In genomic region chr11:51800634-51801325, GRCm38 (mm10) we compare ENCODE assay signal across 12 mouse cellular contexts. TPM values are rescaled to one million over a fixed set of nuclear protein-coding genes. Genes with fewer than 3 reads are reported as not detected.
A peak's percentile ranks its signal among the peaks of the same experiment; 100 is the strongest.
DNase-seq lines count a peak whose midpoint lies in the region; ATAC-seq and TF ChIP-seq lines count a peak whose summit lies in the region.
"Had no signal": no experiment of that assay in that cellular context is flagged by ENCODE, and none has a peak within 500 bp of the region (broad histone marks: within the 10 kb centered on the region; RNA-seq: fewer than 3 reads in every experiment).

No protein-coding gene starts in this region.

- no peak overlapping the region for H3K4me2 ChIP-seq in liver, embryonic 11.5 days
- peak overlapping the region; percentile 21; the same call in 1 of the 2 replicates for H3K4me2 ChIP-seq in heart, postnatal 0 days (ENCODE audit: low read depth, low read length)
- no peak overlapping the region for H3K4me2 ChIP-seq in midbrain, embryonic 14.5 days (ENCODE audit: low read length)
- H3K4me2 ChIP-seq: limb, embryonic 15.5 days; neural tube, embryonic 12.5 days had no signal

- 0 out of 2 replicates have a peak, but pooled peaks cover 3% of the 10 kb centered on the region for H3K4me1 ChIP-seq in liver, embryonic 11.5 days (replicated peaks; ENCODE audit: control insufficient read depth, insufficient read depth, low read length)
- H3K4me1 ChIP-seq in cortical plate, adult 2 months (ENCODE audit: control insufficient read depth, insufficient read depth, low read length): peaks cover 3% of the 10 kb centered on the region; the same call in 1 of the 2 replicates
- H3K4me1 ChIP-seq in heart, postnatal 0 days (ENCODE audit: control insufficient read depth, insufficient read depth): peaks cover 9% of the 10 kb centered on the region
- peaks cover 4% of the 10 kb centered on the region for H3K4me1 ChIP-seq in midbrain, embryonic 14.5 days (ENCODE audit: control insufficient read depth, insufficient read depth, low read length)
- no peaks in the 10 kb centered on the region for H3K4me1 ChIP-seq in kidney, adult 2 months (ENCODE audit: control insufficient read depth, insufficient read depth, low read length)
- H3K4me1 ChIP-seq: neural tube, embryonic 12.5 days had no signal

- H3K4me3 ChIP-seq in liver, embryonic 11.5 days (ENCODE audit: low read depth, low read length): no peak overlapping the region; the same call in 1 of the 2 replicates
- no peak overlapping the region for H3K4me3 ChIP-seq in cortical plate, adult 2 months (ENCODE audit: insufficient read depth, low read length)
- H3K4me3 ChIP-seq in heart, postnatal 0 days (ENCODE audit: low read depth, low read length): no peak overlapping the region; the same call in 1 of the 2 replicates
- no peak overlapping the region for H3K4me3 ChIP-seq in midbrain, embryonic 14.5 days (replicated peaks; ENCODE audit: low read depth, low read length)
- H3K4me3 ChIP-seq in kidney, adult 2 months (ENCODE audit: insufficient read depth, low read depth, low read length): no peak overlapping the region
- H3K4me3 ChIP-seq: limb, embryonic 15.5 days; neural tube, embryonic 12.5 days had no signal

- peak; percentile 68; the same call in 1 of the 2 replicates for TF ChIP-seq POLR2A in cortical plate, adult 2 months (IDR thresholded peaks at IDR 0.05; ENCODE audit: extremely low read depth, insufficient read depth, low read length)
- no peak for TF ChIP-seq POLR2A in kidney, adult 2 months (IDR thresholded peaks at IDR 0.05; ENCODE audit: low read depth, low read length)

- no peak for ATAC-seq in liver, embryonic 11.5 days (replicated peaks; ENCODE audit: low FRiP score)
- ATAC-seq in heart, postnatal 0 days (ENCODE audit: insufficient read depth, low read depth): peak; percentile 44; the same call in 1 of the 2 replicates
- no peak for ATAC-seq in midbrain, embryonic 14.5 days (ENCODE audit: low FRiP score, low TSS enrichment)
- ATAC-seq: Patski had no signal

- no peak for DNase-seq in liver, embryonic 11.5 days (ENCODE audit: low spot score)
- no peak for DNase-seq in liver
- DNase-seq in heart, postnatal 0 days (ENCODE audit: low spot score): peak; percentile 47
- peak; percentile 55 for DNase-seq in right cerebral cortex, postnatal 14 days
- no peak for DNase-seq in ovary, postnatal 36 days (ENCODE audit: low spot score)
- DNase-seq in midbrain, embryonic 14.5 days: no peak
- DNase-seq in kidney, adult 2 months: no peak
- DNase-seq: cerebellum, postnatal 36 days had no signal

- no peaks in the 10 kb centered on the region for H3K27me3 ChIP-seq in liver, embryonic 11.5 days (replicated peaks; ENCODE audit: control insufficient read depth, insufficient read depth, low read length)
- H3K27me3 ChIP-seq in heart, postnatal 0 days (ENCODE audit: control insufficient read depth, insufficient read depth, low read length): no peaks in the 10 kb centered on the region
- H3K27me3 ChIP-seq in midbrain, embryonic 14.5 days (ENCODE audit: control insufficient read depth, insufficient read depth, low read length): no peaks in the 10 kb centered on the region
- no peaks in the 10 kb centered on the region for H3K27me3 ChIP-seq in kidney, adult 2 months (replicated peaks; ENCODE audit: control insufficient read depth, insufficient read depth, low read length)
- H3K27me3 ChIP-seq: limb, embryonic 15.5 days; neural tube, embryonic 12.5 days; Patski had no signal

- H3K9me3 ChIP-seq in liver, embryonic 11.5 days (ENCODE audit: control insufficient read depth, low read length): no peaks in the 10 kb centered on the region
- no peaks in the 10 kb centered on the region for H3K9me3 ChIP-seq in heart, postnatal 0 days (replicated peaks; ENCODE audit: control insufficient read depth, low read length)
- H3K9me3 ChIP-seq in midbrain, embryonic 14.5 days (ENCODE audit: control insufficient read depth, low read length): no peaks in the 10 kb centered on the region
- H3K9me3 ChIP-seq: limb, embryonic 15.5 days; neural tube, embryonic 12.5 days had no signal

- no peak overlapping the region for H3K27ac ChIP-seq in liver, embryonic 11.5 days (ENCODE audit: low read depth, low read length)
- peak overlapping the region; percentile 53; the same call in 1 of the 2 replicates for H3K27ac ChIP-seq in cortical plate, adult 2 months (ENCODE audit: insufficient read depth, low read length)
- H3K27ac ChIP-seq in heart, postnatal 0 days (ENCODE audit: low read depth): peak overlapping the region; percentile 72
- H3K27ac ChIP-seq in midbrain, embryonic 14.5 days (replicated peaks; ENCODE audit: low read depth, low read length): no peak overlapping the region
- no peak overlapping the region for H3K27ac ChIP-seq in kidney, adult 2 months (ENCODE audit: insufficient read depth, low read depth, low read length)
- H3K27ac ChIP-seq: limb, embryonic 15.5 days; neural tube, embryonic 12.5 days had no signal

- H3K36me3 ChIP-seq in liver, embryonic 11.5 days (ENCODE audit: control insufficient read depth, insufficient read depth, low read length): no peaks in the 10 kb centered on the region
- H3K36me3 ChIP-seq in heart, postnatal 0 days (replicated peaks; ENCODE audit: control insufficient read depth, insufficient read depth, low read length): no peaks in the 10 kb centered on the region
- H3K36me3 ChIP-seq in midbrain, embryonic 14.5 days (ENCODE audit: control insufficient read depth, insufficient read depth, low read length): no peaks in the 10 kb centered on the region
- no peaks in the 10 kb centered on the region for H3K36me3 ChIP-seq in kidney, adult 2 months (ENCODE audit: control insufficient read depth, insufficient read depth, low read length)
- H3K36me3 ChIP-seq: limb, embryonic 15.5 days; neural tube, embryonic 12.5 days had no signal

- TF ChIP-seq EP300 in heart, postnatal 0 days (IDR thresholded peaks at IDR 0.05; ENCODE audit: low read depth): no peak

- WGBS in liver, embryonic 11.5 days: 41% methylated on average over 7 of the region's 8 CpGs
- 22% methylated on average over 7 of the region's 8 CpGs for WGBS in heart, postnatal 0 days
- 41% methylated on average over 7 of the region's 8 CpGs for WGBS in midbrain, embryonic 14.5 days
- 45% methylated on average over 8 of the region's 8 CpGs for WGBS in kidney, adult 2 months

- no peak for TF ChIP-seq CTCF in cortical plate, adult 2 months (IDR thresholded peaks at IDR 0.05; ENCODE audit: extremely low read depth, insufficient read depth, low read length)
- TF ChIP-seq CTCF in heart, postnatal 0 days (IDR thresholded peaks at IDR 0.05; ENCODE audit: low read depth): no peak
- TF ChIP-seq CTCF in kidney, adult 2 months (conservative IDR thresholded peaks at IDR 0.05; ENCODE audit: insufficient read depth, insufficient read length, low read depth, low read length): no peak

- 0 out of 2 replicates have a peak overlapping the region, but pooled peaks have one; percentile 20 for H3K9ac ChIP-seq in liver, embryonic 11.5 days (ENCODE audit: low read depth, low read length)
- H3K9ac ChIP-seq in heart, postnatal 0 days (replicated peaks; ENCODE audit: low read depth, low read length): no peak overlapping the region
- no peak overlapping the region for H3K9ac ChIP-seq in midbrain, embryonic 14.5 days (replicated peaks; ENCODE audit: low read length)
- H3K9ac ChIP-seq: limb, embryonic 15.5 days; neural tube, embryonic 12.5 days had no signal

RNA-seq across cellular contexts. Expression of gene Sar1b, which starts 37.3 kb away (rescaled TPM):
- 110 and 122 TPM in 2 replicates for polyA plus RNA-seq in liver, embryonic 11.5 days (2014; fragmentation: Nextera tagmentation; extraction: Ambion mirVana)
- 97.2 and 100 TPM in 2 replicates for polyA plus RNA-seq in cortical plate, adult 2 months (2012; rRNA removed)
- total RNA-seq in heart, postnatal 0 days (2014; rRNA removed; ENCODE audit: low replicate concordance): 124 and 134 TPM in 2 replicates
- 194 and 196 TPM in 2 replicates for polyA plus RNA-seq in heart, postnatal 0 days (2015; fragmentation: Nextera tagmentation; extraction: Ambion mirVana)
- 188 and 211 TPM in 2 replicates for polyA plus RNA-seq in midbrain, embryonic 14.5 days (2014; fragmentation: Nextera tagmentation; extraction: Ambion mirVana)
- 47.1 and 62.2 TPM in 2 replicates for polyA plus RNA-seq in kidney, adult 2 months (2012; rRNA removed)

RNA-seq across cellular contexts. Expression of gene Sec24a, which starts 37.3 kb away (rescaled TPM):
- polyA plus RNA-seq in liver, embryonic 11.5 days (2014; fragmentation: Nextera tagmentation; extraction: Ambion mirVana): 16.8 and 18.1 TPM in 2 replicates
- 9.3 and 9.4 TPM in 2 replicates for polyA plus RNA-seq in cortical plate, adult 2 months (2012; rRNA removed)
- total RNA-seq in heart, postnatal 0 days (2014; rRNA removed; ENCODE audit: low replicate concordance): 8.3 and 11.8 TPM in 2 replicates
- 6.2 and 7.3 TPM in 2 replicates for polyA plus RNA-seq in heart, postnatal 0 days (2015; fragmentation: Nextera tagmentation; extraction: Ambion mirVana)
- 15.0 and 16.9 TPM in 2 replicates for polyA plus RNA-seq in midbrain, embryonic 14.5 days (2014; fragmentation: Nextera tagmentation; extraction: Ambion mirVana)
- 14.7 and 14.8 TPM in 2 replicates for polyA plus RNA-seq in kidney, adult 2 months (2012; rRNA removed)

RNA-seq across cellular contexts. Expression of gene Jade2, which starts 56.7 kb away (rescaled TPM):
- 0.59 and 1.2 TPM in 2 replicates for polyA plus RNA-seq in liver, embryonic 11.5 days (2014; fragmentation: Nextera tagmentation; extraction: Ambion mirVana)
- 24.2 and 24.5 TPM in 2 replicates for polyA plus RNA-seq in cortical plate, adult 2 months (2012; rRNA removed)
- 1.9 and 2.3 TPM in 2 replicates for total RNA-seq in heart, postnatal 0 days (2014; rRNA removed; ENCODE audit: low replicate concordance)
- polyA plus RNA-seq in heart, postnatal 0 days (2015; fragmentation: Nextera tagmentation; extraction: Ambion mirVana): 0.60 and 0.72 TPM in 2 replicates
- polyA plus RNA-seq in midbrain, embryonic 14.5 days (2014; fragmentation: Nextera tagmentation; extraction: Ambion mirVana): 0.28 and 0.30 TPM in 2 replicates
- polyA plus RNA-seq in kidney, adult 2 months (2012; rRNA removed): 13.4 and 13.8 TPM in 2 replicates

Comparison
In these comparisons a context has a peak if more than half of its experiments do, and no peak if none do; other contexts are left out.
1. DNase-seq: peak in heart, postnatal 0 days (single experiment) and right cerebral cortex, postnatal 14 days (single experiment); none in liver, embryonic 11.5 days (single experiment), liver (single experiment), ovary, postnatal 36 days (single experiment), midbrain, embryonic 14.5 days (single experiment) and kidney, adult 2 months (single experiment).
2. H3K27ac ChIP-seq: peak in cortical plate, adult 2 months (single experiment) and heart, postnatal 0 days (single experiment); none in liver, embryonic 11.5 days (single experiment), midbrain, embryonic 14.5 days (single experiment) and kidney, adult 2 months (single experiment).